Mouse (Mus musculus) limb, embryonic 14.5 days (tissue): ENCODE measurements around the gene Abi1. TPM values are rescaled to one million over a fixed set of nuclear protein-coding genes. Genes with fewer than 3 reads are reported as not detected.
A peak's percentile ranks its signal among the peaks of the same experiment; 100 is the strongest.

Experiments
- ATAC-seq: fragments of 200-750 bp; cut with Nextera tagmentation; 2 replicates; pipeline ENCODE4 v1.8.0; 2017; ENCODE audit warnings: low read depth, moderate number of reproducible peaks, moderate TSS enrichment; ENCODE audit not compliant: low FRiP score
- DNase-seq: peaks from one replicate; pipeline ENCODE4 v3.0.0-alpha.2; 2015; ENCODE audit warnings: low spot score
- H3K27ac ChIP-seq: fragments of 300-500 bp; sonication (generic); replicated peaks from 2 replicates; pipeline ENCODE4 v1.5.1; 2014; ENCODE audit warnings: low read depth, mild to moderate bottlenecking, low read length, moderate library complexity, mixed read lengths
- H3K27me3 ChIP-seq: fragments of 300-500 bp; sonication (generic); 2 replicates; pipeline ENCODE4 v1.6.1; 2014; ENCODE audit warnings: low read length, mixed read lengths; ENCODE audit not compliant: control insufficient read depth, insufficient read depth
- H3K36me3 ChIP-seq: fragments of 300-500 bp; sonication (generic); 2 replicates; pipeline ENCODE4 v1.6.1; 2014; ENCODE audit warnings: mild to moderate bottlenecking, low read length, moderate library complexity, mixed read lengths; ENCODE audit not compliant: control insufficient read depth, insufficient read depth
- H3K4me1 ChIP-seq: fragments of 300-500 bp; sonication (generic); 2 replicates; pipeline ENCODE4 v1.6.1; 2014; ENCODE audit warnings: antibody characterized with exemption, low read length, mixed read lengths; ENCODE audit not compliant: control insufficient read depth, insufficient read depth
- H3K4me2 ChIP-seq: fragments of 300-500 bp; sonication (generic); replicated peaks from 2 replicates; pipeline ENCODE4 v1.6.1; 2014; ENCODE audit warnings: low read depth, mild to moderate bottlenecking, low read length, moderate library complexity; ENCODE audit not compliant: severe bottlenecking
- H3K4me3 ChIP-seq: fragments of 300-500 bp; sonication (generic); replicated peaks from 2 replicates; pipeline ENCODE4 v1.5.1; 2014; ENCODE audit warnings: low read length
- H3K9ac ChIP-seq: fragments of 300-500 bp; sonication (generic); 2 replicates; pipeline ENCODE4 v1.6.1; 2014; ENCODE audit warnings: mild to moderate bottlenecking, low read depth, low read length, moderate library complexity; ENCODE audit not compliant: severe bottlenecking
- H3K9me3 ChIP-seq: fragments of 300-500 bp; sonication (generic); 2 replicates; pipeline ENCODE4 v1.6.1; 2016; ENCODE audit warnings: low read length; ENCODE audit not compliant: control insufficient read depth
- POLR2A ChIP-seq: fragments of 200-500 bp; IDR thresholded peaks from 2 replicates; pipeline ENCODE4 v1.8.0; 2012; ENCODE audit warnings: inconsistent platforms, mild to moderate bottlenecking, moderate library complexity, borderline replicate concordance; ENCODE audit not compliant: insufficient read depth, insufficient read length; ENCODE audit errors: extremely low read depth
- WGBS: fragments of 180-500 bp; shearing (Covaris S2); extraction: QIAGEN DNeasy Blood & Tissue Kit; methylation state at CpG from one replicate; pipeline ENCODE4 v1.1.7; 2014; 5-methylcytosine and 5-hydroxymethylcytosine counted together
- polyA plus RNA-seq, 2 experiments: library from polyadenylated mRNA; depleted of rRNA in 1 of 2; stranded (reverse) in 1 of 2; unstranded in 1 of 2; fragments of >200 nt; fragmentation: Nextera tagmentation in 1 of 2; extraction: Ambion mirVana in 1 of 2; gene quantifications; 2 replicates each; pipeline versions ENCODE4 v1.2.1 to v1.2.3; 2012 to 2014

The Abi1 gene
- polyA plus RNA-seq, 2 experiments: 51.1 to 81.1 TPM

DNA sequence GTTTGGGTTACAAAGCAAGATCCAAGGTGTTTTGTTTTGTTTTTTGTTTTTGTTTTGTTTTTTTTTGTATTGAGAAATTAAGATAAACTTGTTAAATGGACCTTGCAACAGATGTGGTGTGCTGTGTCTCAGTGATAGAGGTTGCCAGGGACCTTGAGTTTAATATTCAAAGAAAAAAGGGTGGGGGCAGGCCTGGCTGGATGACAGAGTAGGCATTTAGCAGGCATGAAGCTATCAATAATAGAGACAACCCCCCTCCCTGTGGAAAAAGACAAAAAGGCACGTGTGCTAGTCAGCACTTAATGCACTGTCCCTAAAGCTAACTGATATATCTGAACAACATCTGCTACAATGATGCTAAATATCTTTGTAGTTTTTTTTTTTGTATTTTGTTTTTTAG lies 31.4 kb upstream of the Abi1 start:
- WGBS: 63% methylated on average over 1 of the region's 1 CpGs

DNA sequence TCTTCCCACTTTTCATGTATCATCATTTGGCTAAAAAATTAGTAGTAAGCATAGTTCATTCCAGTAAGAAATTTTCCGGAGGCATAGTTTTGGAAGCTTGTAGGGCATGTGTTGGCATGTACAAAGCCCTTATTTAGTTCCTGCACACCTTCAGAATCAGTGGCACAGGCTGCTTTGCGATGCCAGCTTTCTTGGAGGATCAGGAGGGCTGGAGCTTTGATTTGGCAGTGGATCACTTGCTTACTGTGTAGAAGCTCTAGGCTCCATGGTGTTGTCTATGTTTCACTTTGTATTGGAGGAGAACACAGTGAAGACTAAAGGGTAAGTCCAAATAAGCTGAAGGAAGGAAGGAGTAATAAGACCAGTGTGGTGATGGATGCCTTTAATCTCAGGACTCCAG lies 30.4 kb upstream of the Abi1 start:
- 88% methylated on average over 2 of the region's 2 CpGs for WGBS
- H3K27me3 ChIP-seq: no peaks in the 10 kb centered on the region
- H3K4me2 ChIP-seq: no peak overlapping the region
- no peak overlapping the region for H3K9ac ChIP-seq
- H3K27ac ChIP-seq: no peak overlapping the region
- H3K4me1 ChIP-seq: no peaks in the 10 kb centered on the region
- H3K4me3 ChIP-seq: no peak overlapping the region
- DNase-seq: no peak
- TF ChIP-seq POLR2A: no peak
- no peak for ATAC-seq
- H3K36me3 ChIP-seq: 0 out of 2 replicates have a peak, but pooled peaks cover 9% of the 10 kb centered on the region
- H3K9me3 ChIP-seq: no peaks in the 10 kb centered on the region

More for the DNA sequence above, 31.4 kb upstream of the Abi1 start:
- Histone ChIP-seq H3K4me2 (no peak overlapping the region), H3K9me3 (no peaks in the 10 kb centered on the region), H3K36me3 (peaks cover 11% of the 10 kb centered on the region), H3K4me1 (no peaks in the 10 kb centered on the region), H3K4me3 (no peak overlapping the region), H3K9ac (no peak overlapping the region), H3K27ac (no peak overlapping the region), H3K27me3 (no peaks in the 10 kb centered on the region)
- DNase-seq: no peak
- ATAC-seq: no peak
- no peak for TF ChIP-seq POLR2A

DNA sequence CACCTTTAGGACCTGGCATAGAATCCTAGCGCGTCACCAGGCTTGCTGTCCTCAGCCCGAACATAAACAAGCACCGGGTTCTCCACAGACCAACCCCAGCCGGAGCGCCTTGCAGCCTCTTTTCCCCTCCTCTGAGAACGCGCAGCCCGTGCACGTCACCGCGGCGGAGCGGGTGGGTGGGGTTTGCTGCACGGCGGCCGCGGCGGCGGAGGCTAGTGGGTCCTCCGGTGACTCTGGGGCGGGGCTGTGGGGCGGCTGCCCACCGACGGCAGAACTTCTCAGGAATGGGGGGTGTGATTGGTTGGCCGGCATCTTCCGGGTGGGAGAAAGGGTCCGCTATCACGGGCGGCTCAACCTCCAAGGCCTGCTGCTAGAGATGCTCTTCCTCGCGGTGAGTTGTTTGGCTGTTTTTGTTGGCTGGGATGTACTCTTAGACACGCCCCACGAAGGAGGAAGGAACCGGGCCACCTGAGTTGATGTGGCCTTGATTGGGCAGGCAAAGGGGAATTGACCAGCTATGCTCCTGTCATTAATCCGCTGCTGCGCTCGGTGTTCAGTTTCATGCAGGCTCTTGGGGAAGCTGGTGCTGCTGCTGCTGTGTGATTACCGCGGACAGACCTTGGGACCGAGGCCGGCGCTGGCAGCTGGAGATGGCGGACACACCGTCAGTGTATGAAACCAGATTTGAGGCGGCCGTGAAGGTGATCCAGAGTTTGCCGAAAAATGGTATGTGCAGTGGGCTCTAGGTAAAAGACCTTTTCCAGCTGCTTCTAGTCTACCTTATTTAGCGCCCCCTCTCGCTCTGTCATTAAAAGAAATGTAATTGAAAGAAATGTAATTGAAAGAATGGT lies 29.1 kb upstream of the Abi1 start:
- 0 out of 2 replicates have a peak, but pooled peaks cover 9% of the 10 kb centered on the region for H3K36me3 ChIP-seq
- H3K4me3 ChIP-seq: peak overlapping the region; percentile 66
- H3K4me2 ChIP-seq: peak overlapping the region; percentile 95
- H3K9me3 ChIP-seq: no peaks in the 10 kb centered on the region
- H3K9ac ChIP-seq: peak overlapping the region; percentile 71
- H3K4me1 ChIP-seq: no peaks in the 10 kb centered on the region
- H3K27me3 ChIP-seq: no peaks in the 10 kb centered on the region
- peak overlapping the region; percentile 92 for H3K27ac ChIP-seq
- ATAC-seq (peak; percentile 90), DNase-seq (peak; percentile 86)
- WGBS: under 1% methylated on average over 49 of the region's 50 CpGs
- 0 out of 2 replicates have a peak, but pooled peaks have one; percentile 72 for TF ChIP-seq POLR2A

DNA sequence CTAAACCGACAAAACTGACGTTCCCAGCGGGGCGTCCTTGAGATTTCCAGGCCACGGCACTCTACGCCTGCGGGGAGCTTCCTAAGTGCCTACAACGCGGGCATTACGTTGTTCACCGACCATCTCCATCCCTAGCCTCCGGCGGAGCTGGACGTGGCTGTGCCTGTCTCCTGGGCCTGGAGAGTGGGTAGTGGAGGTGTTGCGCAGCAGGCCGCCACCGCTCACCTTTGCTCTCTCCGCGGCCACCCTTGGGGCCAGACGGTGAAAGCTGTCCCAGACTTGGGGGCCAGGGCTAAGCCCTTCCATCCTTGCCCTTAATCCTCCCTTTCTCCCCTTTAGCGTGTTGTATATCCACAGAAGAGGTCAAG lies 28.3 kb upstream of the Abi1 start:
- H3K27me3 ChIP-seq: no peaks in the 10 kb centered on the region
- peak overlapping the region; percentile 71 for H3K9ac ChIP-seq
- 0 out of 2 replicates have a peak, but pooled peaks cover 4% of the 10 kb centered on the region for H3K36me3 ChIP-seq
- peak overlapping the region; percentile 92 for H3K27ac ChIP-seq
- no peak for TF ChIP-seq POLR2A
- peak overlapping the region; percentile 66 for H3K4me3 ChIP-seq
- 0% methylated on average over 21 of the region's 21 CpGs for WGBS
- no peaks in the 10 kb centered on the region for H3K9me3 ChIP-seq
- H3K4me1 ChIP-seq: no peaks in the 10 kb centered on the region
- peak; percentile 20 for ATAC-seq
- peak overlapping the region; percentile 95 for H3K4me2 ChIP-seq
- no peak for DNase-seq

DNA sequence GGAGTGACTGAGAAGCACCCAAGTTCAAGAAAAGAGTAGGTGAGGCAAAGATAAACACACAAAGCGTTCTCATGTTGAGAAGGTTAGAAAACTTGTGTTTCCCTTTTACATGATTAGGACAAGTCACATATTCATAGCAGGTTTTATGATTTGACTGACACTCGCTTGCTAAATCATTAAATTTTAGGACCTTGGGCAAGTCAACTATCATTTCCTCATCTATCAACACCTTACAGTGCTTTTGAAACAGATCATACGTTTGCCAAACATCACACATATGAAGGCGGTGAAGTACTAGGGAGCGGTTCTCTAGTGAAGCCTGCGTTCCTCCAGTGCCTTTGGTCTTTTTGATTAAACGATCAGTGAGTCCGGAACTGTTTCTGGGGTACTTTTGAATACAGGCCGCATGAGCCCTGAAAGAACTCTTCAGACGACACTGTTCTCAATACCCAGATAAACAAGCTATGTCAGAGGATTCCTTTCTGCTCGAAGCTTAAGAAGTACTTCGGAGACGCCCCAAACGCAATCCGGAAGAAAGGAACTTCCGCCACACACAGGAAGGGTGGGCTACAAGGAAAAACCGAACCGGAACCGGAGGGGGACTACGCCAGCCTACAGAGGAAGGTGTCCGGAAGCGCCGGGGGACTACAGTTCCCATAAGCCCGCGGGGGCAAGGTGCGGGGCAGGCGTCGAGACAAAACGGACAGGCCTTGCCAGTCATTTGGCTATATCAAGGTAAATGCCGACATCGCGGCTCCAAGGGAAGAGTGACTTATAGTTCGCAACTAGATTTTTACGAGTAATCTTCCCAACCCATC lies 27.7 kb upstream of the Abi1 start, which contains the start of gene Acbd5:
Gene Acbd5 (plus strand): TSS at position 616 of the 818 bp plus-strand sequence.
- peak within 1 kb of the TSS; percentile 71 for H3K9ac ChIP-seq
- H3K27me3 ChIP-seq: no peaks in the 10 kb centered on the region
- peak within 1 kb of the TSS; percentile 95 for H3K4me2 ChIP-seq
- no peaks in the 10 kb centered on the region for H3K9me3 ChIP-seq
- peak within 1 kb of the TSS; percentile 66 for H3K4me3 ChIP-seq
- DNase-seq: peak; percentile 98
- 0 out of 2 replicates have a peak, but pooled peaks cover 3% of the 10 kb centered on the region for H3K36me3 ChIP-seq
- ATAC-seq: peak; percentile 93
- peak within 1 kb of the TSS; percentile 92 for H3K27ac ChIP-seq
- TF ChIP-seq POLR2A: peak; percentile 64; the same call in 1 of the 2 replicates
- H3K4me1 ChIP-seq: no peaks in the 10 kb centered on the region
- WGBS: 2% methylated on average over 34 of the region's 34 CpGs
